Mouse (Mus musculus): Measurements from ENCODE around the gene Il20ra. TPM values are rescaled to one million over a fixed set of nuclear protein-coding genes. Genes with fewer than 3 reads are reported as not detected.

Il20ra gene
- polyA plus RNA-seq, 1 experiment from 2014 or later = 0.46 TPM

DNA sequence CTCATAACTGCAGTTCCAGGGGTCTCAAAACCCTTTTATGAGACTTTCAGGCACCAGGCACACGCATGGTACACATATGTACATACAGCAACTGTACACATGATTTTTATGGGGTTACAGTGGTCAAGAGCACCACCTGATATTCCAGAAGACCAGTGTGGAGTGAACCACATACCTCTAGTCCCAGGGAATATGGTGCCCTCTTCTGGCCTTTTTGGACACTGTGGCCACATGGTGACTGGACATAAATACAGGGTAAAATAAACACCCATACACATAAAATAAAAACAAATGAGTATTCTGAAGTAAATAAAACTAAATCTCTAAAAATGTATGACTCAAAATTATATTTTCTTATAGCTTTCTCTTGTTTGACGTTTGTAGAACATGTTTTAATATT lies 18.7 kb upstream of the Il20ra start:
- H3K9ac ChIP-seq (ENCODE audit: low read depth, low read length) = no peak overlapping the region
- DNase-seq (ENCODE audit: low spot score) (no peak), ATAC-seq (ENCODE audit: low read depth) (no peak)
- H3K4me1 ChIP-seq (ENCODE audit: control insufficient read depth, insufficient read depth, low read length) = no peaks in the 10 kb centered on the region
- H3K27me3 ChIP-seq (replicated peaks; ENCODE audit: control insufficient read depth, insufficient read depth, low read length) = no peaks in the 10 kb centered on the region
- WGBS = 75% methylated on average over 2 of the region's 2 CpGs
- H3K4me3 ChIP-seq (ENCODE audit: low read depth, low read length) = no peak overlapping the region
- H3K36me3 ChIP-seq (ENCODE audit: control insufficient read depth, insufficient read depth, low read length) = no peaks in the 10 kb centered on the region
- no peaks in the 10 kb centered on the region for H3K9me3 ChIP-seq (ENCODE audit: control insufficient read depth, low read length)
- H3K4me2 ChIP-seq (ENCODE audit: low read depth, low read length) = no peak overlapping the region
- H3K27ac ChIP-seq (replicated peaks; ENCODE audit: low read depth, low read length) = no peak overlapping the region

DNA sequence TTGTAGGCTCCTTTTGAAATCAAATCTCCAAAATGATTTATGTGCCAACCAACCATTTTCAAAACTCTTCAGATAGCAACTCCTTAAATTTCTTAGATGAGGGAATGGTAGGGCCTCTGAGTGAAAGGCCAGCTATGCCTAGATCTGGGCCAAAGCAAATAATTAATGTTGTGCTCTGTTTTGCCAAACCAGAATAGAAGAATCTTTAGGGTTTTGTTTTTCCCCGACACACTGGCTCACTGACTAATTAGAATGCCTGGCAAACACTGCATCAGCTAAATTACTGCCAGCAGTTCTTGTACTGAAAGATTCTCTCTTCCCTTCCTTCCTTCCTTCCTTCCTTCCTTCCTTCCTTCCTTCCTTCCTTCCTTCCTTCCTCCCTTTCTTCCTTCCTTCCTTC lies 13.0 kb upstream of the Il20ra start:
- no peaks in the 10 kb centered on the region for H3K36me3 ChIP-seq (ENCODE audit: control insufficient read depth, insufficient read depth, low read length)
- H3K4me2 ChIP-seq (ENCODE audit: low read depth, low read length) = no peak overlapping the region
- DNase-seq (ENCODE audit: low spot score) = no peak
- 29% methylated on average over 1 of the region's 1 CpGs for WGBS
- H3K4me3 ChIP-seq (ENCODE audit: low read depth, low read length) = no peak overlapping the region
- no peak overlapping the region for H3K9ac ChIP-seq (ENCODE audit: low read depth, low read length)
- no peaks in the 10 kb centered on the region for H3K27me3 ChIP-seq (replicated peaks; ENCODE audit: control insufficient read depth, insufficient read depth, low read length)
- no peak overlapping the region for H3K27ac ChIP-seq (replicated peaks; ENCODE audit: low read depth, low read length)
- no peaks in the 10 kb centered on the region for H3K4me1 ChIP-seq (ENCODE audit: control insufficient read depth, insufficient read depth, low read length)
- no peaks in the 10 kb centered on the region for H3K9me3 ChIP-seq (ENCODE audit: control insufficient read depth, low read length)
- no peak for ATAC-seq (ENCODE audit: low read depth)

DNA sequence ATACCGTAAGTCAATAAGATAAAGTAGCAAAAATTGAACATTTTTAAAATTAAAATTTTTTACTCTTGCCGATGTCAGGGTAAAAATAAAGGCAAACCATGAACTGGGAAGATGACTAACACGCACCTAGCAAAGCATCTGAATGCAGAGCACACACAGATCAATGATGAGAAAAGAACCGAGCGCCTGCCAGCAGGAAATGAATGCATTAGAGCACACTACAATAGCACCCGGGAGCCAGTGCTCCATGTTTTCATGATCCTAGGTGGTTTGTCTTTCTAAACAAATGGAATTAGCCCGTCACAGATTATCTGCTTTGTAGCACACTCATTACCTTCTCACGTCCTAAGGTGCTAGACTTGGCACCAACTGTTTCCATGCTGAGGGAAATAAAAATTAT lies 7.9 kb upstream of the Il20ra start:
- Histone ChIP-seq H3K9me3 (ENCODE audit: control insufficient read depth, low read length) (no peaks in the 10 kb centered on the region), H3K27me3 (replicated peaks; ENCODE audit: control insufficient read depth, insufficient read depth, low read length) (no peaks in the 10 kb centered on the region), H3K36me3 (ENCODE audit: control insufficient read depth, insufficient read depth, low read length) (no peaks in the 10 kb centered on the region), H3K4me2 (ENCODE audit: low read depth, low read length) (no peak overlapping the region), H3K9ac (ENCODE audit: low read depth, low read length) (no peak overlapping the region), H3K4me3 (ENCODE audit: low read depth, low read length) (no peak overlapping the region), H3K4me1 (ENCODE audit: control insufficient read depth, insufficient read depth, low read length) (no peaks in the 10 kb centered on the region), H3K27ac (replicated peaks; ENCODE audit: low read depth, low read length) (no peak overlapping the region)
- WGBS = 62% methylated on average over 8 of the region's 8 CpGs
- ATAC-seq (ENCODE audit: low read depth) = no peak
- no peak for DNase-seq (ENCODE audit: low spot score)

DNA sequence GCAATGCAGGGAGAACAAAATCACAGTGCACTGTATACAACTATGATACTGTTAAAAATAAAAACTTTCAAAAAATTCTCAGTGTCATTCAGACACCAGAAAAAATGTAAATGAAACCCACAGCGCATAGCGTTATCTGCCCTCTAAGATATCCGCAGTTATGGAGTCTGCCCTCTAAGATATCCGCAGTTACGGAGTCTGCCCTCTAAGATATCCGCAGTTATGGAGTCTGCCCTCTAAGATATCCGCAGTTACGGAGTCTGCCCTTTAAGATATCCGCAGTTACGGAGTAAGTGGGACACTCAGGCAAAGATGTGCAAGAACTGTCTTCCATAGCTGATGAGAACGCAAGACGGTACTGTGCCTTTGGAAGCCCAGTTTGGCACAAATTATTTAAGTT lies 4.6 kb upstream of the Il20ra start:
- no peaks in the 10 kb centered on the region for H3K4me1 ChIP-seq (ENCODE audit: control insufficient read depth, insufficient read depth, low read length)
- H3K9me3 ChIP-seq (ENCODE audit: control insufficient read depth, low read length) = no peaks in the 10 kb centered on the region
- H3K27me3 ChIP-seq (replicated peaks; ENCODE audit: control insufficient read depth, insufficient read depth, low read length) = peaks cover 11% of the 10 kb centered on the region
- WGBS = 65% methylated on average over 12 of the region's 12 CpGs
- no peak overlapping the region for H3K27ac ChIP-seq (replicated peaks; ENCODE audit: low read depth, low read length)
- DNase-seq (ENCODE audit: low spot score) (no peak), ATAC-seq (ENCODE audit: low read depth) (no peak)
- no peaks in the 10 kb centered on the region for H3K36me3 ChIP-seq (ENCODE audit: control insufficient read depth, insufficient read depth, low read length)
- H3K9ac ChIP-seq (ENCODE audit: low read depth, low read length) = no peak overlapping the region
- H3K4me3 ChIP-seq (ENCODE audit: low read depth, low read length) = no peak overlapping the region
- H3K4me2 ChIP-seq (ENCODE audit: low read depth, low read length) = no peak overlapping the region

DNA sequence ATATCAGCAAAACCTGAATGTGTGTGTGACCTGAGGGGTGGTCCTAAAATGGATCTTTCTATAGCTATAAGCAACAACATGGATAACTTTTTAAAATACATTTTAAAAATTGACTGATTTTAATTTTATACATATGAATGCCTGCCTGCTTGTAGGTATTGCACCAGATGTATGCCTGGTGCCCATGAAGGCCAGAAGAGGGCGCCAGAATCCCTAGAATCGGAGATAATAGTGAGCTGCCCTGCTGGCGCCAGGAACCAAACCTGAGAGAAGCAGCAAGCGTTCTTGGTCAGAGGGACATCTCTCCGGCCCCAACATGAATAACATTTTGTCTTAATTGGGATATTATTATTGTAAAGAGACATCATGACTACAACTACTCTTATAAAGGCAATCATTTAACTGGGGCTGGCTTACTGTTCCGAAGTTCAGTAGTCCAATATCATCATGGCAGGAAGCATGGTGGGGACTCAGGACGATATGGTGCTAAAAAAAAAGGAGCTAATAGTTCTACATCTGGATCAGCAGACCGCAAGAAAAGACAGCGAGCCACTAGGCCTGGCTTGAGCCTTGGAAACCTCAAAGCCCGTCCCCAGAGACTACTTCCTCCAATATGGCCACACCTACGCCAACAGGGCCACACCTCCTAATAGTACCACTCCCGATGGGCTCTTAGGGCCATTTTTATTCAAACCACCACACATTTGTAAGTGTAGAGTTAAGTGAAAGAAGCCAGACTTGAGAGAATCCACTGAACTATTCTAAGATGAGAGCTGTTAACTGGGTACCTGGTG lies 3.9 kb upstream of the Il20ra start:
- Histone ChIP-seq H3K36me3 (ENCODE audit: control insufficient read depth, insufficient read depth, low read length) (no peaks in the 10 kb centered on the region), H3K9me3 (ENCODE audit: control insufficient read depth, low read length) (no peaks in the 10 kb centered on the region), H3K27me3 (replicated peaks; ENCODE audit: control insufficient read depth, insufficient read depth, low read length) (peaks cover 17% of the 10 kb centered on the region), H3K27ac (replicated peaks; ENCODE audit: low read depth, low read length) (no peak overlapping the region), H3K4me2 (ENCODE audit: low read depth, low read length) (no peak overlapping the region), H3K9ac (ENCODE audit: low read depth, low read length) (no peak overlapping the region), H3K4me1 (ENCODE audit: control insufficient read depth, insufficient read depth, low read length) (no peaks in the 10 kb centered on the region), H3K4me3 (ENCODE audit: low read depth, low read length) (no peak overlapping the region)
- no peak for ATAC-seq (ENCODE audit: low read depth)
- peak; percentile 39 for DNase-seq (ENCODE audit: low spot score)
- WGBS = 58% methylated on average over 12 of the region's 12 CpGs

DNA sequence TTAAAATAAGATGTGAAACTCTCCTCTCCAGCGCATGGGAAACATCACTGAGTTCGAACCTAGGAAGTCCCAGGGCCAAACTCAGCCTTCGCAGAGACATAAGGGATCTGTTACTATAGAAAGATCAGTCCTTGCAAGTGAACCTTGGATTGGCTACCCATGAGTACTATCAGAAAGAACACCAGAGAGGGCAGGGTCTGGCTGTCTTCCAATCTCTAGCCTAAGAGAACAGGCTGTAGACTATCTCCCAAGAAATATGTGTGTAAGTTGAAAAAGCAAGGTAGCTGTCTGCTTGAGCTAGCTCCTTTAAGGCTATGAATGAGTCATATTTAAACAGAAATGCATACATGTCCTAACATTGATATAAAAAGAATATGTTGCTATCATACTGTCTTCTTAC lies 1.4 kb upstream of the Il20ra start:
- H3K27ac ChIP-seq (replicated peaks; ENCODE audit: low read depth, low read length) = no peak overlapping the region
- 83% methylated on average over 3 of the region's 3 CpGs for WGBS
- no peaks in the 10 kb centered on the region for H3K4me1 ChIP-seq (ENCODE audit: control insufficient read depth, insufficient read depth, low read length)
- DNase-seq (ENCODE audit: low spot score) (no peak), ATAC-seq (ENCODE audit: low read depth) (no peak)
- peaks cover 26% of the 10 kb centered on the region for H3K27me3 ChIP-seq (replicated peaks; ENCODE audit: control insufficient read depth, insufficient read depth, low read length)
- no peak overlapping the region for H3K9ac ChIP-seq (ENCODE audit: low read depth, low read length)
- H3K4me3 ChIP-seq (ENCODE audit: low read depth, low read length) = no peak overlapping the region
- H3K4me2 ChIP-seq (ENCODE audit: low read depth, low read length) = no peak overlapping the region
- no peaks in the 10 kb centered on the region for H3K9me3 ChIP-seq (ENCODE audit: control insufficient read depth, low read length)
- no peaks in the 10 kb centered on the region for H3K36me3 ChIP-seq (ENCODE audit: control insufficient read depth, insufficient read depth, low read length)

DNA sequence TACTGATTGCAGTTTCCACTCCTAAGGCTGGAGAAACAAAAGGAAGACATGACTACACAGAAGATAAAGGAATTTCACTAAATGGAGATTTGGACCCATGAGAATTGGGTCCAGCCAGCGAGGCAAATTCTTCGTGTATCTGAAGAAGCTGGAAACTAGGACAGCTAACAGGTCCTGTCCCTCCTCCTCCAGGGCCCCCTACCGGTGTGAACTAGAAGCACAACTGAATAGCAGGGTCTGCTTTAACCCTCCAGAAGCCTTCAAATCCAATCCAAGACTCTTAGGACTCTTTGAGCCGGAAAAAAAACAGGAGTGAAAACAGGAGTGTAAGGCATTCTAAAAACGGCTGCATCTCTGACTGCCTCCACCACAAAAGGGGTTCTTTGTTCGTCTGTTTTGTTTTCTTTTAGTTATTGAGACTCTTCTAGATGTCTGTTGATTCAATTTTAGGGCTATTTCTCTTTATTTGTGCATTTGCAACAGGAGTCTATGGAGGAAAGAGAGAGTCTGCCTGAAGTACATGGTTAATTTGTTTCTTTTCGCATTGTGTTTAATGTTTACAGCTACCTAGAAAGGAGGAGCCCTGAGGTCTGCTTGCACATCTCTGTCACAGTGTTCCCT lies 709 bp upstream of the Il20ra start:
- ATAC-seq (ENCODE audit: low read depth) = no peak
- Histone ChIP-seq H3K27ac (replicated peaks; ENCODE audit: low read depth, low read length) (no peak overlapping the region), H3K4me2 (ENCODE audit: low read depth, low read length) (peak overlapping the region; percentile 93; the same call in 1 of the 2 replicates), H3K36me3 (ENCODE audit: control insufficient read depth, insufficient read depth, low read length) (no peaks in the 10 kb centered on the region), H3K9ac (ENCODE audit: low read depth, low read length) (peak overlapping the region; percentile 70; the same call in 1 of the 2 replicates), H3K27me3 (replicated peaks; ENCODE audit: control insufficient read depth, insufficient read depth, low read length) (peaks cover 26% of the 10 kb centered on the region), H3K9me3 (ENCODE audit: control insufficient read depth, low read length) (no peaks in the 10 kb centered on the region), H3K4me1 (ENCODE audit: control insufficient read depth, insufficient read depth, low read length) (no peaks in the 10 kb centered on the region), H3K4me3 (ENCODE audit: low read depth, low read length) (peak overlapping the region; percentile 53; the same call in 1 of the 2 replicates)
- DNase-seq (ENCODE audit: low spot score) = no peak
- WGBS = 33% methylated on average over 7 of the region's 7 CpGs

GRCm38 (mm10) chr10:19718627-19719026 lies 6.3 kb downstream of the Il20ra start:
- WGBS = 79% methylated on average over 3 of the region's 3 CpGs
- ATAC-seq (ENCODE audit: low read depth) (no peak), DNase-seq (ENCODE audit: low spot score) (no peak)
- Histone ChIP-seq H3K27me3 (replicated peaks; ENCODE audit: control insufficient read depth, insufficient read depth, low read length) (peaks cover 7% of the 10 kb centered on the region), H3K4me1 (ENCODE audit: control insufficient read depth, insufficient read depth, low read length) (no peaks in the 10 kb centered on the region), H3K9me3 (ENCODE audit: control insufficient read depth, low read length) (no peaks in the 10 kb centered on the region), H3K4me3 (ENCODE audit: low read depth, low read length) (no peak overlapping the region), H3K9ac (ENCODE audit: low read depth, low read length) (no peak overlapping the region), H3K36me3 (ENCODE audit: control insufficient read depth, insufficient read depth, low read length) (no peaks in the 10 kb centered on the region), H3K4me2 (ENCODE audit: low read depth, low read length) (no peak overlapping the region), H3K27ac (replicated peaks; ENCODE audit: low read depth, low read length) (no peak overlapping the region)

GRCm38 (mm10) chr10:19722320-19722719 lies 9.9 kb downstream of the Il20ra start:
- no peak for ATAC-seq (ENCODE audit: low read depth)
- H3K36me3 ChIP-seq (ENCODE audit: control insufficient read depth, insufficient read depth, low read length) = no peaks in the 10 kb centered on the region
- no peak overlapping the region for H3K4me3 ChIP-seq (ENCODE audit: low read depth, low read length)
- no peak overlapping the region for H3K9ac ChIP-seq (ENCODE audit: low read depth, low read length)
- WGBS = 67% methylated on average over 3 of the region's 3 CpGs
- DNase-seq (ENCODE audit: low spot score) = no peak
- no peaks in the 10 kb centered on the region for H3K4me1 ChIP-seq (ENCODE audit: control insufficient read depth, insufficient read depth, low read length)
- no peak overlapping the region for H3K4me2 ChIP-seq (ENCODE audit: low read depth, low read length)
- no peaks in the 10 kb centered on the region for H3K9me3 ChIP-seq (ENCODE audit: control insufficient read depth, low read length)
- no peaks in the 10 kb centered on the region for H3K27me3 ChIP-seq (replicated peaks; ENCODE audit: control insufficient read depth, insufficient read depth, low read length)
- H3K27ac ChIP-seq (replicated peaks; ENCODE audit: low read depth, low read length) = no peak overlapping the region
